Mouse (Mus musculus) embryonic facial prominence, embryonic 15.5 days (tissue): Measurements from ENCODE around the gene Pax9. TPM values are rescaled to one million over a fixed set of nuclear protein-coding genes. Genes with fewer than 3 reads are reported as not detected.

Experiments
- ATAC-seq: fragments of 200-750 bp; cut with Nextera tagmentation; 2 replicates; pipeline ENCODE4 v1.8.0; 2017; ENCODE audit warnings: low read depth, moderate TSS enrichment; ENCODE audit not compliant: insufficient number of reproducible peaks, low FRiP score, low TSS enrichment
- H3K27ac ChIP-seq: fragments of 300-500 bp; sonication (generic); replicated peaks from 2 replicates; pipeline ENCODE4 v1.5.1; 2015; ENCODE audit warnings: mild to moderate bottlenecking, inconsistent platforms
- H3K27me3 ChIP-seq: fragments of 300-500 bp; sonication (generic); 2 replicates; pipeline ENCODE4 v1.6.1; 2015; ENCODE audit warnings: inconsistent platforms
- H3K36me3 ChIP-seq: fragments of 300-500 bp; sonication (generic); 2 replicates; pipeline ENCODE4 v1.6.1; 2015; ENCODE audit warnings: mild to moderate bottlenecking, inconsistent platforms
- H3K4me1 ChIP-seq: fragments of 300-500 bp; sonication (generic); 2 replicates; pipeline ENCODE4 v1.6.1; 2015; ENCODE audit warnings: inconsistent platforms
- H3K4me2 ChIP-seq: fragments of 300-500 bp; sonication (generic); replicated peaks from 2 replicates; pipeline ENCODE4 v1.6.1; 2015; ENCODE audit warnings: mild to moderate bottlenecking, inconsistent platforms
- H3K4me3 ChIP-seq: fragments of 300-500 bp; sonication (generic); replicated peaks from 2 replicates; pipeline ENCODE4 v1.5.1; 2015; ENCODE audit warnings: mild to moderate bottlenecking, inconsistent platforms
- H3K9ac ChIP-seq: fragments of 300-500 bp; sonication (generic); 2 replicates; pipeline ENCODE4 v1.6.1; 2015; ENCODE audit warnings: inconsistent platforms
- H3K9me3 ChIP-seq: fragments of 300-500 bp; sonication (generic); replicated peaks from 2 replicates; pipeline ENCODE4 v1.6.1; 2016; ENCODE audit warnings: inconsistent platforms
- WGBS: fragments of 180-500 bp; shearing (Covaris S2); methylation state at CpG from one replicate; pipeline ENCODE4 v1.1.7; 2015; 5-methylcytosine and 5-hydroxymethylcytosine counted together
- polyA plus RNA-seq: library from polyadenylated mRNA; unstranded; fragments of >200 nt; fragmentation: Nextera tagmentation; extraction: Ambion mirVana; gene quantifications from 2 replicates; pipeline ENCODE4 v1.2.1, GENCODE M21; 2015

Pax9 gene
- polyA plus RNA-seq, 1 experiment from 2014 or later: 11.7 TPM

DNA sequence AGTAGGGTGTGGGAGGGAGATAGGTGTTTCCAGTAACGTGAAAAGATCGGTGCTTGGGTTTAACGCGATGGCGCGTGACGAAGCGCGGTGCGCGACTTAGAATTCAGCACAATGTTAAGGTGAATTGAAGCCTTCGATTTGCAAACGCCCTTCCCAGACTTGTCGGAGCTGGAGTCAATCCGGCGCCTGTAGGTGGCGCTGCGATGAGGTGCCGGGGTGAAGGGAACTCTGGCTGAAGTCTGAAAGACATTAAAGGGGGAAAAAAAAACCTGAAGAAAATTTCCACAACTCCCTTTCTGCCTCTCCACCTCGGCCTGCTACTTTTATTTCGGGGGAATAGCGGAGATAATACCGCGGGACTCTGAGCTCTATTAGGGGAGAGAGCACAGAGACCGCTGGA lies 1.8 kb upstream of the Pax9 start:
- no peak for ATAC-seq
- Histone ChIP-seq H3K9me3 (no peaks in the 10 kb centered on the region), H3K27ac (no peak overlapping the region), H3K4me1 (peaks cover 21% of the 10 kb centered on the region), H3K4me2 (peak overlapping the region; percentile 44; the same call in 1 of the 2 replicates), H3K4me3 (peak overlapping the region; percentile 40), H3K27me3 (peaks cover 94% of the 10 kb centered on the region), H3K36me3 (no peaks in the 10 kb centered on the region), H3K9ac (no peak overlapping the region)
- 2% methylated on average over 25 of the region's 25 CpGs for WGBS

DNA sequence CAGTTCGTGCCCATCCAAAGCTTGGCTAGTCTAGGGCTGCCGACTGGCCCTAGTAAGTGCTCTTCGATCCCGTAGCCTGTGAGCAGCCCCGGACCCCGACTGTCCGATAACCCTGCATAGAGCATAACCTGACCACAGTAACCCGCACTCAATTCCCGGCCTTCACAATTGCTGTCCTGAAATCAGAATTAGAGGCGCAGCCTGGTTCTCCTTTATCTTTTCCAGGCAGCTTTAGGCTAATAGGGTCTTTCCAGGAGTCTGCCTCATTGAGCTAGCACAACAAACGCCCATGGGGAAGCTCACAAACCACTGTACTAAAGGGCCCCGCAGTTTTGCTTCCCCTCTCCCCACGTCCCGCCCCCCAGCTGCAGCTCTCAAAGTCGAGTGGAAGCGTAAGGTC lies 1.2 kb upstream of the Pax9 start:
- no peak for ATAC-seq
- no peak overlapping the region for H3K9ac ChIP-seq

DNA sequence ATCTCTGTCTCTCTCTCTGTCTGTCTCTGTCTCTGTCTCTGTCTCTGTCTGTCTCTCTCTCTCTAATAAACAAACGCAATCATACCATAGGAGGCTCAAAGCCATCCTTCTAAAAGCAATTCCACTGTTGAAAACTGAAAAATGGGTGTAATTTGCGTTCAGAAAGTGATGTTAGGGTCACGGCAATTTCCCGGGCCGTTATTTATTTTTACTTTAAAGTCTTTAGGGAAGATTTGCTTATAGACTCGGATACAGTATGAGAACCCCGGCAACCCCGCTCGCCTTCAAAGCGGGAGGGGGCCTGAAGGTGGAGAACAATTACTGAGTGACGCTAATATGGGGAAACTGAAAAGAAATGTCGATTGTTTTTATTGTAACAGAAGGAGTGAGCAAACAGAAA lies 566 bp upstream of the Pax9 start:
- Histone ChIP-seq H3K27ac (0 out of 2 replicates have a peak overlapping the region, but pooled peaks have one; percentile 34), H3K9me3 (no peaks in the 10 kb centered on the region)

More for the DNA sequence above, 1.2 kb upstream of the Pax9 start:
- peak overlapping the region; percentile 44; the same call in 1 of the 2 replicates for H3K4me2 ChIP-seq
- H3K27me3 ChIP-seq: peaks cover 96% of the 10 kb centered on the region
- H3K36me3 ChIP-seq: no peaks in the 10 kb centered on the region
- H3K9me3 ChIP-seq: no peaks in the 10 kb centered on the region
- WGBS: 3% methylated on average over 16 of the region's 16 CpGs
- H3K4me3 ChIP-seq: peak overlapping the region; percentile 40
- peaks cover 24% of the 10 kb centered on the region for H3K4me1 ChIP-seq
- no peak overlapping the region; the same call in 1 of the 2 replicates for H3K27ac ChIP-seq

DNA sequence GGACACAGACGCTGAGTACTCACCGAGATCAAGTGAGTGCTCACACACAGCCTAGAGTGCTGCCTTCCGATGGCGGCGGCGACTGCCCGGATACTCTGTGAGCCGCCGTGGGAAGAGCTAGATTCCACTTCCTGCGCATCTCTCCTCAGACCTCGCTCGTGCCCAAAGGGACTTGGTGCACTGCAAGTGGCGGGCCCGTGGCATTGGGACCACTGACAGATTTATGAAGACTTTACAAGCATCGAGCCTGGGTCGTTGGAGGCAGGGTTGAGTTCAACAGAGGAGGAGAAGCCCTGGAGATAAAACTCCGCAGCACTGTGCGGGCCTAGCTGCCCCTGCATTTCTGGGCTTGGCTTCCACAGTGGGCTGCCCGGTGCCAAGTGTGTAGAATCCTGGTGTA lies 969 bp downstream of the Pax9 start:
- H3K4me2 ChIP-seq: peak overlapping the region; percentile 27; the same call in 1 of the 2 replicates
- peaks cover 45% of the 10 kb centered on the region for H3K4me1 ChIP-seq
- H3K4me3 ChIP-seq: peak overlapping the region; percentile 40
- H3K9ac ChIP-seq: no peak overlapping the region
- 14% methylated on average over 19 of the region's 19 CpGs for WGBS
- no peak for ATAC-seq
- H3K9me3 ChIP-seq: no peaks in the 10 kb centered on the region
- H3K27ac ChIP-seq: 0 out of 2 replicates have a peak overlapping the region, but pooled peaks have one; percentile 4
- H3K27me3 ChIP-seq: peaks cover 100% of the 10 kb centered on the region
- H3K36me3 ChIP-seq: no peaks in the 10 kb centered on the region

More for the DNA sequence above, 566 bp upstream of the Pax9 start:
- peaks cover 30% of the 10 kb centered on the region for H3K4me1 ChIP-seq
- ATAC-seq: no peak
- H3K36me3 ChIP-seq: no peaks in the 10 kb centered on the region
- H3K4me2 ChIP-seq: peak overlapping the region; percentile 44
- H3K9ac ChIP-seq: no peak overlapping the region
- 2% methylated on average over 12 of the region's 12 CpGs for WGBS
- H3K4me3 ChIP-seq: peak overlapping the region; percentile 40
- peaks cover 97% of the 10 kb centered on the region for H3K27me3 ChIP-seq

DNA sequence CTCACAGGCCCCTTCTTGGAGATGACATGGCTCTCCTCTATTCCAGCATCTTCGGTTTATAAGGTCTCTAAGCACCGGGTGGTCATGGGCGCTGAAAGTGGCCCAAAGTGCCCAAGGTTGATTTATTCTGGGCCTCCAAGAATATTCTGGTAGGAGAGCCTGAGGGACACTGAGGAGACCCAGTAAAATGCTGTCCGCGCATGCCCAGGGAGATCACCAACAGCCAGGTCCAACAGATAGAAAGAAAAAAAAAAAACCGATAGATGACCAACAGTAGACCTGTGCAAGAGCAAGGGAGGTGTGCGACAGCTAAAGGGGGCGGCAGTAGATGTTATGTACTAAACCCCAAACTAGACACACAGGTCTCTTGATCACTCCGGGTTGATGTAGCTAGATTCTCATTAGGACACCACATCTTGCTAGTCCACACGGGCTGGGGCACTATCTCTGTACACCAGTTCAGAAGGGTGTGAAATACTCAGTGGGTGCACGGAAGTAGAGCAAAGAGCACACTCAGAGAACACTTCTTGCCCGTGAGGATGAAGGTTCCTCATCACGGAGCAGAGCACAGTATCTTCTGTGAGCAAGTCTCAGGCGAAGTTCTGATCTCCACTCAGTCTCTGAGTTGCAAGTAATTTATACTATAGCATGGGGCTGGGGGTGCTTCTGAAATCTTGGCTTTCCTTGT lies 2.0 kb downstream of the Pax9 start:
- Histone ChIP-seq H3K4me2 (no peak overlapping the region; the same call in 1 of the 2 replicates), H3K4me3 (peak overlapping the region; percentile 40; the same call in 1 of the 2 replicates), H3K27ac (no peak overlapping the region), H3K9ac (no peak overlapping the region), H3K36me3 (no peaks in the 10 kb centered on the region), H3K27me3 (peaks cover 98% of the 10 kb centered on the region), H3K4me1 (peaks cover 45% of the 10 kb centered on the region), H3K9me3 (no peaks in the 10 kb centered on the region)
- no peak for ATAC-seq
- 10% methylated on average over 14 of the region's 14 CpGs for WGBS

DNA sequence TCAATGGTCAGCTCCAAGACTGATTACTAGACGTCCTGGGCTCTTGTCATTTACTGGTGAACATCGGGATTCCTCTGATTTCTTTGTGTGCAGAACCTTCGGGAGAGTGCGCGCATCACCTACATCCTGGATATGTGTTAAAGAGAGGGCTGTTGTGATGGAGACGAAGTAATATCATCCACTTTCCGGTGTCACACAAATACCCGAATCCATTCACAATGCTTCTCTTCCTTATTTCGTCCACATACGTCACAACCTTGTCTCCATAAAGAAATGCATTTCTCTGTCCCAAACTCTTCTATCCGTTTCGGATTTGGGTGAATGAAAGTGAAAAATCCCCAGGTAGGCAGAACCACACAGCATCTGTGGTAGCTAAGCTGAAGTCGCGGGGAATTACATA lies 2.8 kb downstream of the Pax9 start:
- Histone ChIP-seq H3K4me3 (peak overlapping the region; percentile 47; the same call in 1 of the 2 replicates), H3K27me3 (peaks cover 95% of the 10 kb centered on the region), H3K9me3 (no peaks in the 10 kb centered on the region), H3K27ac (no peak overlapping the region), H3K36me3 (no peaks in the 10 kb centered on the region), H3K4me1 (peaks cover 45% of the 10 kb centered on the region), H3K4me2 (peak overlapping the region; percentile 57; the same call in 1 of the 2 replicates), H3K9ac (no peak overlapping the region)
- no peak for ATAC-seq
- 4% methylated on average over 14 of the region's 14 CpGs for WGBS

DNA sequence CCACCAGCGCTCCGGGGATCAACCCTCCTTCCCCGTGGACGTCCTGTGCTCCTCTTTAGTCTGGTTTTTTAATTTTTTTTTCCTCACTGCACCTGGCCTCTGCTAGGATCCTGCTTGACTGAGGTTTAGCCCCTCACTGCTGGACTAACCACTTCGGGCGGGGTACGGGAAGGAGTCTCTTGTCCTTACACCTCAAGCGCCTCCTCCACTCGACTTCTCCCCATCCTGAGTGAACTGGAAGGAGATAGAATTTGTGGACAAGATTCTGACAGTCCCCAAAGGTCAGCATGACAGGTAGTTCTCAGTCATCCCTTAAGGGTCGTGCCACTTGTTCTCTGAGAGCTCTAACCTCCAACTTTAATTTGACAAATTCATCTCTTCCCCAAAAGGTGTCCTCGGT lies 3.4 kb downstream of the Pax9 start:
- peak overlapping the region; percentile 57 for H3K4me2 ChIP-seq
- H3K27ac ChIP-seq: no peak overlapping the region
- H3K4me3 ChIP-seq: peak overlapping the region; percentile 47
- H3K9me3 ChIP-seq: no peaks in the 10 kb centered on the region
- no peak overlapping the region for H3K9ac ChIP-seq
- peaks cover 41% of the 10 kb centered on the region for H3K4me1 ChIP-seq
- 2% methylated on average over 11 of the region's 11 CpGs for WGBS
- H3K27me3 ChIP-seq: peaks cover 95% of the 10 kb centered on the region
- no peaks in the 10 kb centered on the region for H3K36me3 ChIP-seq
- ATAC-seq: no peak

DNA sequence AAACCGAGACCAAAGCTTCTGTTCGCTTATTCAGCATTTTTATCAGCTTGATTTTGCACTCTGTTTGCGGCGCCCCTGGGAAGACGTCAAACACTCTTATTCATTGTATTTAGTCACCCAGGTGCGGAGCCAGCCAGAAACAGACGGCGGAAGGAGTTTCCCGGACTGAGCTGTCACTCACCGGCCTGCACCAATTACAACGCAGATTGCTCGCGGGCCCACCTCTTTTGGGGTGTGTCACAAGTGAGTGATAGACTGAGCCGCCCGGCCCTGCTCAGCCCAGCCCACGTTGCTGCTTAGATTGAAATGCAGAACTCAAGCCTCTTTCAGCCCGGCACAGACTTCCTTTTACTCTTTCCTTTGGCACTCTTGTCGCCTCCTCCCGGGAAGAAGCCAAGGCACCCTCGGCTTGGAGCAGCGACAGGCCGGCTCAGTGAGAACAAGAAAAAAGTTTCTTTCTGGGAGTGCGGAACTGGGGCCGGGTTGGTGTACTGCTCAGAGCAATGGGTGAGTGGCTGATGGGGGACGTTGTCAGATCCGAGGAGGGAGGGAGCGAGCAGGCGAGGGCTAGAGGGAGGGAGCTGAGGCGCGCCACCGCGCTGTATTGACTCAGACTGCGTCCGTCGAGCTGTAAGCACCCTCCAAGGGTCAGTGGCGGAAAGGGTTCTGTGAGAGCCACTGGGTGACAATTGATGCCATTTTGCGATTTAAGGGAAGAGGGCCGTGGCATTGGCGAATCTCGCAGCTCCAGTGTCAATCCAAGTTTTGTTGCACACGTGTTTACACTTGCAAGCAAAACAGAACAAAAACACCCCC lies 4.0 kb downstream of the Pax9 start:
- peak overlapping the region; percentile 47 for H3K4me3 ChIP-seq
- no peaks in the 10 kb centered on the region for H3K36me3 ChIP-seq
- H3K4me1 ChIP-seq: peaks cover 42% of the 10 kb centered on the region
- H3K9me3 ChIP-seq: no peaks in the 10 kb centered on the region
- peak overlapping the region; percentile 39 for H3K9ac ChIP-seq
- peak overlapping the region; percentile 55; the same call in 1 of the 2 replicates for H3K27ac ChIP-seq
- ATAC-seq: peak; percentile 96
- peak overlapping the region; percentile 57 for H3K4me2 ChIP-seq
- 1% methylated on average over 41 of the region's 41 CpGs for WGBS
- peaks cover 95% of the 10 kb centered on the region for H3K27me3 ChIP-seq

DNA sequence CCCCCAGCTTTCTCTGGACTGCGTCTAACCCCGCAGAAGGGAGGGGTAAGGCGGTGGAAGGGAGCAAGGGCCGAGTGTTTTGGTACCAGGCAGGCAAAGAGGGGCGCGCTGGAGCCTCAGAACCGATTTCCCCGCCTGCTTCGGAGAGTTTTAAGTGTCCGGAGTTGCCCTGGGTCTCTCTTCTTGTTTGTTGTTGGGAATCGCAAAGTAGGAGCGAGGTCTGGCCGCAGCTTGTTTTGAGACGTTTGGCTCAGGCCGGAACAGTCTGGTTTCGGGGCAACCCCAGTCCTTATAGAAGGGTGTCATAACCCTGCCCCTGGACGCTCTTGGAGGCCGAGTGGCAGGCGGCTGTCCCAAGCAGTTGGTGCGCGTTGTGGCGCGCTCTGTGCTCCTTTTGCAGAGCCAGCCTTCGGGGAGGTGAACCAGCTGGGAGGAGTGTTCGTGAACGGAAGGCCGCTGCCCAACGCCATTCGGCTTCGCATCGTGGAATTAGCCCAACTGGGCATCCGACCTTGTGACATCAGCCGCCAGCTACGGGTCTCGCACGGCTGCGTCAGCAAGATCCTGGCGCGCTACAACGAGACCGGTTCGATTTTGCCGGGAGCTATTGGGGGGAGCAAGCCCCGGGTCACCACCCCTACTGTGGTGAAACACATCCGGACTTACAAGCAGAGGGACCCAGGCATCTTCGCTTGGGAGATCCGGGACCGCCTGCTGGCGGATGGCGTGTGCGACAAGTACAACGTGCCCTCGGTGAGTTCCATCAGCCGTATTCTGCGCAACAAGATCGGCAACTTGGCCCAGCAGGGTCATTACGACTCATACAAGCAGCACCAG lies 4.8 kb downstream of the Pax9 start:
- Histone ChIP-seq H3K9ac (peak overlapping the region; percentile 39; the same call in 1 of the 2 replicates), H3K36me3 (no peaks in the 10 kb centered on the region), H3K4me2 (peak overlapping the region; percentile 57), H3K9me3 (no peaks in the 10 kb centered on the region), H3K4me3 (peak overlapping the region; percentile 47), H3K4me1 (peaks cover 41% of the 10 kb centered on the region), H3K27ac (peak overlapping the region; percentile 55; the same call in 1 of the 2 replicates), H3K27me3 (peaks cover 93% of the 10 kb centered on the region)
- ATAC-seq: no peak
- under 1% methylated on average over 57 of the region's 57 CpGs for WGBS

DNA sequence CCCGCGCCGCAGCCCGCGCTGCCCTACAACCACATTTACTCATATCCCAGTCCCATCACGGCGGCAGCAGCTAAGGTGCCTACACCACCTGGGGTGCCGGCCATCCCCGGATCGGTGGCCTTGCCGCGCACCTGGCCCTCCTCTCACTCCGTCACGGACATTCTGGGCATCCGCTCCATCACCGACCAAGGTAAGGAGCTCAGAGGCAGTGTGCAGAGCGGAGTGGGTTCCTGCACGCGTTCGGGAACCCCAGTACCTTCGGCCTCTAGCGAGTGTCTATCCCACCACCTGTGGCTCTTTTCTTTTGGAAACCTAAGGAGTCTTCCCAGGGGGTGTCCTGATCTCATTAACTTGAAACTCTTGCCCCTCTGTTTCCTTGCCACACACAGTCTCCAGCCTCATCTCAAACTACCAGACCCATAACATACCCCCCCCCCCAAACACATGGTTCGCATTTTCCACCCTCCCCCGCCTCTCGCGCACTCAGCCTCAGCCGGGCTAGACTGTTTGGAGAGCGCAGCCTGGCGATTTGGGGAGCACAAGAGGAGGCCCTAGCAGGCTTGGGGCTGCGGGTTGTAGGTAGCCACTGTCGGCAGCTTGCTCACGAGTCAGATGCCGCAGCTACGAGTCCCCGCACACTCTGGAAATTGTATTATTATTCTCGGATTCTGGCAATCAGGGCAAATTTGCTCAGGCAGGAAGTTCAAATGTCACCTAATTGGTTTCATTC lies 5.6 kb downstream of the Pax9 start:
- no peaks in the 10 kb centered on the region for H3K9me3 ChIP-seq
- no peak for ATAC-seq
- 0 out of 2 replicates have a peak overlapping the region, but pooled peaks have one; percentile 22 for H3K27ac ChIP-seq
- peak overlapping the region; percentile 57 for H3K4me2 ChIP-seq
- WGBS: 2% methylated on average over 36 of the region's 36 CpGs
- no peak overlapping the region for H3K9ac ChIP-seq
- peak overlapping the region; percentile 47 for H3K4me3 ChIP-seq
- H3K27me3 ChIP-seq: peaks cover 88% of the 10 kb centered on the region
- H3K4me1 ChIP-seq: peaks cover 36% of the 10 kb centered on the region
- H3K36me3 ChIP-seq: no peaks in the 10 kb centered on the region
